Mouse (Mus musculus): ENCODE results near the gene Gtf3c4. TPM values are rescaled to one million over a fixed set of nuclear protein-coding genes. Genes with fewer than 3 reads are reported as not detected.

Gene Gtf3c4
- total RNA-seq, 2 experiments from 2014 or later, result 5.1 to 5.8 TPM

Other genes starting within 250 kb of the Gtf3c4 start
- 45.9 and 46.2 TPM in 2 replicates for gene Gfi1b, start 218.4 kb downstream of the Gtf3c4 start, total RNA-seq (2015; ENCODE audit: low replicate concordance)
- gene Gfi1b, start 218.4 kb downstream of the Gtf3c4 start, total RNA-seq (2017; ENCODE audit: low replicate concordance), result 26.5 and 53.9 TPM in 2 replicates
- gene Tsc1, start 199.1 kb downstream of the Gtf3c4 start, total RNA-seq (2015; ENCODE audit: low replicate concordance), result 26.3 and 27.9 TPM in 2 replicates
- gene Tsc1, start 199.1 kb downstream of the Gtf3c4 start, total RNA-seq (2017; ENCODE audit: low replicate concordance), result 31.6 and 53.1 TPM in 2 replicates
- gene Spaca9, start 140.6 kb downstream of the Gtf3c4 start, total RNA-seq (2015; ENCODE audit: low replicate concordance), result not detected in 2 replicates
- gene Spaca9, start 140.6 kb downstream of the Gtf3c4 start, total RNA-seq (2017; ENCODE audit: low replicate concordance), result 0.85 TPM in 1 of 2 replicates, not detected in the other
- not detected in 2 replicates for gene Ak8, start 140.2 kb downstream of the Gtf3c4 start, total RNA-seq (2015; ENCODE audit: low replicate concordance)
- not detected in 2 replicates for gene Ak8, start 140.2 kb downstream of the Gtf3c4 start, total RNA-seq (2017; ENCODE audit: low replicate concordance)
- gene Ddx31, start within 50 bp of the Gtf3c4 start, total RNA-seq (2015; ENCODE audit: low replicate concordance), result 1.5 and 5.0 TPM in 2 replicates
- 0.98 and 2.0 TPM in 2 replicates for gene Ddx31, start within 50 bp of the Gtf3c4 start, total RNA-seq (2017; ENCODE audit: low replicate concordance)
- not detected in 2 replicates for gene Barhl1, start 76.3 kb upstream of the Gtf3c4 start, total RNA-seq (2015; ENCODE audit: low replicate concordance)
- 0.17 TPM in 1 of 2 replicates, not detected in the other for gene Barhl1, start 76.3 kb upstream of the Gtf3c4 start, total RNA-seq (2017; ENCODE audit: low replicate concordance)
- not detected in 2 replicates for gene Cfap77, start 214.7 kb upstream of the Gtf3c4 start, total RNA-seq (2015; ENCODE audit: low replicate concordance)
- gene Cfap77, start 214.7 kb upstream of the Gtf3c4 start, total RNA-seq (2017; ENCODE audit: low replicate concordance), result not detected in 2 replicates
- 3.3 and 7.1 TPM in 2 replicates for gene Ttf1, start 219.9 kb upstream of the Gtf3c4 start, total RNA-seq (2015; ENCODE audit: low replicate concordance)
- gene Ttf1, start 219.9 kb upstream of the Gtf3c4 start, total RNA-seq (2017; ENCODE audit: low replicate concordance), result 9.1 and 14.6 TPM in 2 replicates